Mouse (Mus musculus) gastrocnemius, adult 2 months (tissue): ENCODE results near the gene Polm. TPM values are rescaled to one million over a fixed set of nuclear protein-coding genes. Genes with fewer than 3 reads are reported as not detected.
A peak's percentile ranks its signal among the peaks of the same experiment; 100 is the strongest.

Experiments
- DNase-seq: peaks from one replicate; pipeline ENCODE4 v3.0.0; 2022
- H3K27ac ChIP-seq: fragments of 200-600 bp; 2 replicates; pipeline ENCODE4 v1.8.1; 2022; ENCODE audit warnings: mild to moderate bottlenecking
- H3K4me3 ChIP-seq: fragments of 200-600 bp; 2 replicates; pipeline ENCODE4 v1.8.1; 2022; ENCODE audit warnings: mild to moderate bottlenecking, moderate library complexity
- CTCF ChIP-seq: fragments of 200-600 bp; IDR thresholded peaks from 2 replicates; pipeline ENCODE4 v1.8.1; 2022; ENCODE audit warnings: antibody characterized with exemption, mild to moderate bottlenecking, moderate library complexity
- intact Hi-C: fragments of 180-260 bp; cut with DNase I; formaldehyde crosslinking; loops from one replicate; pipeline ENCODE4 v1.15.1; 2025
- long read RNA-seq, 2 experiments: library from polyadenylated mRNA; stranded (forward); transcript quantifications; one replicate each; pipeline ENCODE4 v2.0.0; 2021
- total RNA-seq, 2 experiments: library from RNA; stranded (reverse); gene quantifications; 2 replicates each; pipeline ENCODE4 v1.2.3; 2021

Polm gene
- 1 to 10 TPM; 1.7 to 3.1 TPM for total RNA-seq
- long read RNA-seq, experiment 1, partial matches to known transcripts = 2 of 2 reads
- long read RNA-seq, experiment 1, other reads (novel, unspliced or antisense) = 0 of 2 reads
- long read RNA-seq, experiment 2 = 0 reads

- intact Hi-C loops = loop anchor here (2.0 kb wide), 2 partner anchors 35 to 41 kb away; partner anchors contain the start of genes Pgam2 and Pold2
- TF ChIP-seq CTCF = peak; percentile 86
- DNase-seq = peak; percentile 95
- peak within 1 kb of the TSS; percentile 93 for H3K4me3 ChIP-seq
- peak within 1 kb of the TSS; percentile 87 for H3K27ac ChIP-seq
Measured at GRCm38 (mm10) chr11:5837251-5838246, at the start of gene Polm. Gene Polm (minus strand): TSS chr11:5838016.

- TF ChIP-seq CTCF = no peak
- intact Hi-C loops = loop anchor here (10.0 kb wide), 1 partner anchor 162 kb away; no protein-coding TSS in a partner anchor
- DNase-seq = no peak
- no peak overlapping the region for H3K4me3 ChIP-seq
- H3K27ac ChIP-seq = no peak overlapping the region
Measured at GRCm38 (mm10) chr11:5887250-5887649, 49.4 kb upstream of the Polm start.

- DNase-seq = peak; percentile 73
- intact Hi-C loops = loop anchor here (10.0 kb wide), 1 partner anchor 161 kb away; no protein-coding TSS in a partner anchor
- no peak overlapping the region for H3K27ac ChIP-seq
- peak; percentile 99 for TF ChIP-seq CTCF
- no peak overlapping the region for H3K4me3 ChIP-seq
Measured at GRCm38 (mm10) chr11:5886187-5886586, 48.4 kb upstream of the Polm start.

- no peak for TF ChIP-seq CTCF
- intact Hi-C loops = loop anchor here (10.0 kb wide), 1 partner anchor 158 kb away; no protein-coding TSS in a partner anchor
- peak; percentile 36 for DNase-seq
- Histone ChIP-seq H3K27ac (peak overlapping the region; percentile 67), H3K4me3 (no peak overlapping the region)
Measured at GRCm38 (mm10) chr11:5882518-5882917, 44.7 kb upstream of the Polm start.

GRCm38 (mm10) chr11:5879905-5880304 lies 42.1 kb upstream of the Polm start:
- no peak overlapping the region for H3K4me3 ChIP-seq
- intact Hi-C loops = loop anchor here (2.0 to 10.0 kb wide), 2 partner anchors 41 to 155 kb away; partner anchors contain the start of gene Polm
- no peak overlapping the region for H3K27ac ChIP-seq
- peak; percentile 74 for TF ChIP-seq CTCF
- peak; percentile 61 for DNase-seq

- Histone ChIP-seq H3K4me3 (peak overlapping the region; percentile 95), H3K27ac (peak overlapping the region; percentile 91)
- intact Hi-C loops = loop anchor here (2.0 kb wide), 1 partner anchor 40 kb away; the partner anchor contains the start of gene Polm
- DNase-seq = no peak
- no peak for TF ChIP-seq CTCF
Measured at GRCm38 (mm10) chr11:5878661-5879060, 40.8 kb upstream of the Polm start.

- DNase-seq = peak; percentile 99
- Histone ChIP-seq H3K4me3 (peak within 1 kb of the TSS; percentile 95), H3K27ac (peak within 1 kb of the TSS; percentile 91)
- intact Hi-C loops = loop anchor here (2.0 kb wide), 1 partner anchor 39 kb away; the partner anchor contains the start of gene Polm
- no peak for TF ChIP-seq CTCF
Measured at GRCm38 (mm10) chr11:5877921-5878526, 40.2 kb upstream of the Polm start, which contains the start of gene Pold2. Gene Pold2 (minus strand): TSS chr11:5878292.

- H3K27ac ChIP-seq = peak overlapping the region; percentile 91
- intact Hi-C loops = no loop called here
- no peak for DNase-seq
- TF ChIP-seq CTCF = no peak
- peak overlapping the region; percentile 95 for H3K4me3 ChIP-seq
Measured at GRCm38 (mm10) chr11:5877421-5877820, 39.6 kb upstream of the Polm start.

GRCm38 (mm10) chr11:5873192-5873591 lies 35.4 kb upstream of the Polm start:
- intact Hi-C loops = no loop called here

GRCm38 (mm10) chr11:5872707-5873106 lies 34.9 kb upstream of the Polm start:
- intact Hi-C loops = no loop called here
- H3K27ac ChIP-seq = no peak overlapping the region
- H3K4me3 ChIP-seq = no peak overlapping the region
- no peak for DNase-seq
- no peak for TF ChIP-seq CTCF

More at GRCm38 (mm10) chr11:5873192-5873591, 35.4 kb upstream of the Polm start:
- Histone ChIP-seq H3K27ac (no peak overlapping the region), H3K4me3 (no peak overlapping the region)
- TF ChIP-seq CTCF = no peak
- no peak for DNase-seq

GRCm38 (mm10) chr11:5870069-5870468 lies 32.3 kb upstream of the Polm start:
- intact Hi-C loops = no loop called here
- no peak for TF ChIP-seq CTCF
- DNase-seq = peak; percentile 90
- no peak overlapping the region for H3K4me3 ChIP-seq
- H3K27ac ChIP-seq = peak overlapping the region; percentile 79

- H3K27ac ChIP-seq = peak overlapping the region; percentile 79
- intact Hi-C loops = no loop called here
- no peak for TF ChIP-seq CTCF
- no peak for DNase-seq
- no peak overlapping the region for H3K4me3 ChIP-seq
Measured at GRCm38 (mm10) chr11:5869331-5869730, 31.5 kb upstream of the Polm start.
